Mouse (Mus musculus): ENCODE data around the gene Arhgef10l. TPM values are rescaled to one million over a fixed set of nuclear protein-coding genes. Genes with fewer than 3 reads are reported as not detected.

Gene Arhgef10l
- polyA plus RNA-seq, 1 experiment = 5.9 TPM

- Histone ChIP-seq H3K36me3 (ENCODE audit: control insufficient read depth, insufficient read depth, low read length) (no peaks in the 10 kb centered on the region), H3K27ac (ENCODE audit: control insufficient read depth, insufficient read depth, low read depth, low read length) (no peak overlapping the region), H3K4me1 (ENCODE audit: control insufficient read depth, insufficient read depth, low read length) (no peaks in the 10 kb centered on the region), H3K4me3 (ENCODE audit: control insufficient read depth, low read depth, low read length) (no peak overlapping the region), H3K27me3 (ENCODE audit: control insufficient read depth, insufficient read depth, low read length) (no peaks in the 10 kb centered on the region)
- TF ChIP-seq POLR2A (IDR thresholded peaks at IDR 0.05; ENCODE audit: control insufficient read depth, low read depth, low read length) (no peak), CTCF (IDR thresholded peaks at IDR 0.05; ENCODE audit: control insufficient read depth, insufficient read depth, insufficient replicate concordance, low read depth, low read length) (no peak)
Measured at GRCm38 (mm10) chr4:140624468-140625176, 41.2 kb downstream of the Arhgef10l start.

DNA sequence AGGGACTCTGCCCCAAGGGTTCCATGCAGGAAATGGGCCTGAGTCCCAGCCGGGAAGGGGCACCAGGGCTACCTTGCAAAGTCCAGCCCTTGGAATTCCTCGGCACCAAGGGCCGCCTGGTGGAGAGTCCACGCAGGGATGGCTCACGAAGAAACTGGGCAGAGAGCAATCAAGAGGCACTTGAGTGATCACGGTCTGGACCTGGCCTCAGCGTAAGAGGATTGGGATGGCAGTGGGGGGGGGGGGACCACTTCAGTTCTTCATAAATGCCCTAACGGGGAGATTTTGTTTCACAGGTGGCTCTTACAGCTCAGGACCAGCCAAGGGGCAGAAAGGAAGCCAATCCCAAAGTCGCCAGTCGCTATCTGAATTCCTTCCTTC lies 41.7 kb downstream of the Arhgef10l start:
- Histone ChIP-seq H3K27ac (ENCODE audit: control insufficient read depth, insufficient read depth, low read depth, low read length) (no peak overlapping the region), H3K27me3 (ENCODE audit: control insufficient read depth, insufficient read depth, low read length) (no peaks in the 10 kb centered on the region), H3K4me3 (ENCODE audit: control insufficient read depth, low read depth, low read length) (no peak overlapping the region), H3K4me1 (ENCODE audit: control insufficient read depth, insufficient read depth, low read length) (no peaks in the 10 kb centered on the region), H3K36me3 (ENCODE audit: control insufficient read depth, insufficient read depth, low read length) (no peaks in the 10 kb centered on the region)
- TF ChIP-seq CTCF (IDR thresholded peaks at IDR 0.05; ENCODE audit: control insufficient read depth, insufficient read depth, insufficient replicate concordance, low read depth, low read length) (no peak), POLR2A (IDR thresholded peaks at IDR 0.05; ENCODE audit: control insufficient read depth, low read depth, low read length) (no peak)

GRCm38 (mm10) chr4:140622819-140623218 lies 43.0 kb downstream of the Arhgef10l start:
- TF ChIP-seq POLR2A (IDR thresholded peaks at IDR 0.05; ENCODE audit: control insufficient read depth, low read depth, low read length) (no peak), CTCF (IDR thresholded peaks at IDR 0.05; ENCODE audit: control insufficient read depth, insufficient read depth, insufficient replicate concordance, low read depth, low read length) (no peak)
- no peak overlapping the region for H3K4me3 ChIP-seq (ENCODE audit: control insufficient read depth, low read depth, low read length)
- no peak overlapping the region for H3K27ac ChIP-seq (ENCODE audit: control insufficient read depth, insufficient read depth, low read depth, low read length)
- no peaks in the 10 kb centered on the region for H3K4me1 ChIP-seq (ENCODE audit: control insufficient read depth, insufficient read depth, low read length)
- H3K27me3 ChIP-seq (ENCODE audit: control insufficient read depth, insufficient read depth, low read length) = no peaks in the 10 kb centered on the region
- no peaks in the 10 kb centered on the region for H3K36me3 ChIP-seq (ENCODE audit: control insufficient read depth, insufficient read depth, low read length)

GRCm38 (mm10) chr4:140620496-140620895 lies 45.3 kb downstream of the Arhgef10l start:
- Histone ChIP-seq H3K27me3 (ENCODE audit: control insufficient read depth, insufficient read depth, low read length) (no peaks in the 10 kb centered on the region), H3K27ac (ENCODE audit: control insufficient read depth, insufficient read depth, low read depth, low read length) (no peak overlapping the region), H3K4me1 (ENCODE audit: control insufficient read depth, insufficient read depth, low read length) (no peaks in the 10 kb centered on the region; the same call in 1 of the 2 replicates), H3K36me3 (ENCODE audit: control insufficient read depth, insufficient read depth, low read length) (no peaks in the 10 kb centered on the region), H3K4me3 (ENCODE audit: control insufficient read depth, low read depth, low read length) (no peak overlapping the region)
- TF ChIP-seq POLR2A (IDR thresholded peaks at IDR 0.05; ENCODE audit: control insufficient read depth, low read depth, low read length) (no peak), CTCF (IDR thresholded peaks at IDR 0.05; ENCODE audit: control insufficient read depth, insufficient read depth, insufficient replicate concordance, low read depth, low read length) (no peak)

DNA sequence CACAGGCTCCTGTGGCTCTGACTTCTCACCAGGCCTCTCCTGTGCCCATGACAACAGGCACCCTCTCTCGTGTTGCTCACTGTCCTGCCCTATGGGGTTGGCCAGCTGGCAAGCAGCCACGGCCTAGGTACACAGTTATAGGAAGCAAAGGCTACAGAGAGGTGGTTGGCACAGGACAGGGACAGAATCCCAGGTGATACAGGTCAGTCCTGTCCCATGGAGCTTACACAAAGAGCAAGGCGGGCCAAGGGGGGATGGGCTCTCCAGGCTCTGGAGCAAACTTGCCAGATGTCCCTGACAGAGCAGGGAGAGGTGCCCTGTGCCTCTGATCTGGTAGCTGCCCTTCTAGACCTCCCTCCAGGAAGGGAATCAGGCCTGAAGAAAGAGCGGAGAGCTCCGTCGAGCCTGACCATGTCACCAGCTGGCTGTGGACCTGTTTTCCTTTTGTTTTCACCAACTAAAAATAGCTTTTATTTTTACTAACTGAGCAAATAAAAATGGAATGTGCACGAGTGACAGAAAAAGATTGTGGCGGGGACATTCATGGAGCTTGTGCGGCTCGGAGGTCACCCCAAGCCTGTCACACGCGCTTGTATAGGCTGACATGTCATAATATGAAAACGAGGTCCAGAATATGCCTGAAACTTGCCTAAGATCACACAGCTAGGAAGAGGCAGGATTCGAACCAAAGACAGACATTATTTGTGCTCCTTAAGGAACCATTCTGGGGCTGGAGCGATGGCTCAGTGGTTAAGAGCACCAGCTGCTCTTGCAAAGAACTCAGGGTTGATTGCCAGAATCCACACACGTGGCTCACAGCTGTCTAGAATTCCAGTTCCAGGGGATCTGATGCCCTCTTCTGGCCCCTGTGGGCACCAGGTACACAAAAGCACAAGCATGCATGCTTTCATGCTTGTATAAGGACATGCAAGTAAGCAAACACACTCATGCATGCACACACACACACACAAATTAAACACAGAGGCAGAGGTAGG lies 48.1 kb downstream of the Arhgef10l start:
- TF ChIP-seq CTCF (IDR thresholded peaks at IDR 0.05; ENCODE audit: control insufficient read depth, insufficient read depth, insufficient replicate concordance, low read depth, low read length) (no peak), POLR2A (IDR thresholded peaks at IDR 0.05; ENCODE audit: control insufficient read depth, low read depth, low read length) (no peak)
- Histone ChIP-seq H3K36me3 (ENCODE audit: control insufficient read depth, insufficient read depth, low read length) (no peaks in the 10 kb centered on the region), H3K27ac (ENCODE audit: control insufficient read depth, insufficient read depth, low read depth, low read length) (no peak overlapping the region), H3K27me3 (ENCODE audit: control insufficient read depth, insufficient read depth, low read length) (no peaks in the 10 kb centered on the region), H3K4me3 (ENCODE audit: control insufficient read depth, low read depth, low read length) (no peak overlapping the region), H3K4me1 (ENCODE audit: control insufficient read depth, insufficient read depth, low read length) (no peaks in the 10 kb centered on the region; the same call in 1 of the 2 replicates)

DNA sequence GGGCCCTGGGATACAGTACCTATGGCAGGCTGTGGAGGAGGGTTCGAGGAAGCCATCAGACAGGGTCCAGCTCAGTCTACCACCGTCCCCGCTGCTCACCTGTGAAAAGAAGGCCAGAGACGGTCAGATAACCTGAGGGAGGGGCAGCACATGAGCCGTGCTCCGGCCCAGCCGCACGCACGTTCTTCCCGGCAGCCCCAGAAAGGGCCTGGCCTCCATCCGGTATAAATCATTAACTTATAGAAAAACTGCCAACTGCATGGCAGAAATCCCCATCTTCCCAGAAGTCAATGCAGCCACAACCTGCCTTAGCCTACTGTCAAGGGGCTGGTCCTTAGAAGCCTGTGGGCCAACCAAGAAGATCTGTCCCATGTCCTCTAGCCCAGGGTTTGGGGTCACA lies 48.9 kb downstream of the Arhgef10l start:
- no peaks in the 10 kb centered on the region for H3K36me3 ChIP-seq (ENCODE audit: control insufficient read depth, insufficient read depth, low read length)
- H3K4me1 ChIP-seq (ENCODE audit: control insufficient read depth, insufficient read depth, low read length) = no peaks in the 10 kb centered on the region; the same call in 1 of the 2 replicates
- TF ChIP-seq POLR2A (IDR thresholded peaks at IDR 0.05; ENCODE audit: control insufficient read depth, low read depth, low read length) = no peak
- no peak for TF ChIP-seq CTCF (IDR thresholded peaks at IDR 0.05; ENCODE audit: control insufficient read depth, insufficient read depth, insufficient replicate concordance, low read depth, low read length)
- no peaks in the 10 kb centered on the region for H3K27me3 ChIP-seq (ENCODE audit: control insufficient read depth, insufficient read depth, low read length)
- no peak overlapping the region for H3K27ac ChIP-seq (ENCODE audit: control insufficient read depth, insufficient read depth, low read depth, low read length)
- no peak overlapping the region for H3K4me3 ChIP-seq (ENCODE audit: control insufficient read depth, low read depth, low read length)

- H3K4me1 ChIP-seq (ENCODE audit: control insufficient read depth, insufficient read depth, low read length) = no peaks in the 10 kb centered on the region; the same call in 1 of the 2 replicates
- H3K36me3 ChIP-seq (ENCODE audit: control insufficient read depth, insufficient read depth, low read length) = no peaks in the 10 kb centered on the region
- TF ChIP-seq CTCF (IDR thresholded peaks at IDR 0.05; ENCODE audit: control insufficient read depth, insufficient read depth, insufficient replicate concordance, low read depth, low read length) (no peak), POLR2A (IDR thresholded peaks at IDR 0.05; ENCODE audit: control insufficient read depth, low read depth, low read length) (no peak)
- H3K27ac ChIP-seq (ENCODE audit: control insufficient read depth, insufficient read depth, low read depth, low read length) = no peak overlapping the region
- H3K27me3 ChIP-seq (ENCODE audit: control insufficient read depth, insufficient read depth, low read length) = no peaks in the 10 kb centered on the region
- H3K4me3 ChIP-seq (ENCODE audit: control insufficient read depth, low read depth, low read length) = no peak overlapping the region
Measured at GRCm38 (mm10) chr4:140616196-140616595, 49.6 kb downstream of the Arhgef10l start.
